Mouse (Mus musculus) midbrain, embryonic 10.5 days (tissue): ENCODE results near the gene Gm48551. TPM values are rescaled to one million over a fixed set of nuclear protein-coding genes. Genes with fewer than 3 reads are reported as not detected.

Experiments
- DNase-seq: peaks from one replicate; pipeline ENCODE4 v3.0.0-alpha.2; 2017; ENCODE audit warnings: low spot score
- H3K27ac ChIP-seq: fragments of 300-500 bp; sonication (generic); replicated peaks from 2 replicates; pipeline ENCODE4 v1.5.1; 2016; ENCODE audit warnings: mild to moderate bottlenecking
- H3K27me3 ChIP-seq: fragments of 300-500 bp; sonication (generic); 2 replicates; pipeline ENCODE4 v1.6.1; 2016; ENCODE audit warnings: low read depth, mild to moderate bottlenecking; ENCODE audit not compliant: poor library complexity, severe bottlenecking
- H3K36me3 ChIP-seq: fragments of 300-500 bp; sonication (generic); 2 replicates; pipeline ENCODE4 v1.6.1; 2016; ENCODE audit warnings: mild to moderate bottlenecking, moderate library complexity
- H3K4me1 ChIP-seq: fragments of 300-500 bp; sonication (generic); 2 replicates; pipeline ENCODE4 v1.6.1; 2016
- H3K4me3 ChIP-seq: fragments of 300-500 bp; sonication (generic); 2 replicates; pipeline ENCODE4 v1.5.1; 2016; ENCODE audit warnings: mild to moderate bottlenecking, moderate library complexity
- H3K9me3 ChIP-seq: fragments of 300-500 bp; sonication (generic); replicated peaks from 2 replicates; pipeline ENCODE4 v1.6.1; 2016; ENCODE audit warnings: mild to moderate bottlenecking
- WGBS: fragments of 180-500 bp; shearing (Covaris S2); methylation state at CpG from one replicate; pipeline ENCODE4 v1.1.7; 2016; 5-methylcytosine and 5-hydroxymethylcytosine counted together
- polyA plus RNA-seq: library from polyadenylated mRNA; unstranded; fragments of >200 nt; fragmentation: Nextera tagmentation; extraction: Ambion mirVana; gene quantifications from 2 replicates; pipeline ENCODE4 v1.2.1, GENCODE M21; 2016

Gene Gm48551
- polyA plus RNA-seq, 1 experiment from 2014 or later = 2.9 TPM

DNA sequence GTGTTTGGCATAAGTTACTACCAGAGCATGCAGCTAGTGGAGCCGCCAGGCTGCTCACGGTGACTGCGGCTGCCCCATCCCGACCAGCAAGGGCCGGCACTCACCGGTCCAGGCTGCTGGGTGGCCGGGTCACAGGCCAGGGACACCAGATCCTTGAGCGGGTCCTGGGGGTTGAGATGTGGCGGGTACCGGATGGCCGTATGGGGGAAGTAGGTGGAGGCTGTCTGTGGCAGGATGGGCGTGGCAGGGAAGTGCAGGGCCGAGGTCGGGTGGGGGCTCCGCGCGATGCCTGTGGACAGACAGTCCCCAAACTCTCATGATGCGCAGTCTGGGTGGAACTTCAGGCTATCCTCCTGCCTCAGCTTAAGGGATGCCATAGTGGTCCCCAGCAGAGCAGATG is 20.5 kb downstream of the Gm48551 start:
- Histone ChIP-seq H3K27me3 (peaks cover 98% of the 10 kb centered on the region), H3K36me3 (peaks cover 13% of the 10 kb centered on the region; the same call in 1 of the 2 replicates), H3K4me3 (no peak overlapping the region), H3K27ac (peak overlapping the region; percentile 42; the same call in 1 of the 2 replicates), H3K4me1 (peaks cover 86% of the 10 kb centered on the region), H3K9me3 (no peaks in the 10 kb centered on the region)
- DNase-seq = no peak
- 56% methylated on average over 18 of the region's 18 CpGs for WGBS

- H3K4me1 ChIP-seq = peaks cover 86% of the 10 kb centered on the region
- no peak overlapping the region for H3K27ac ChIP-seq
- H3K9me3 ChIP-seq = no peaks in the 10 kb centered on the region
- H3K4me3 ChIP-seq = no peak overlapping the region
- H3K36me3 ChIP-seq = peaks cover 5% of the 10 kb centered on the region; the same call in 1 of the 2 replicates
- 40% methylated on average over 13 of the region's 13 CpGs for WGBS
- no peak for DNase-seq
- peaks cover 88% of the 10 kb centered on the region for H3K27me3 ChIP-seq
Observed at GRCm38 (mm10) chr10:81405588-81406201, 21.4 kb downstream of the Gm48551 start.

- 23% methylated on average over 24 of the region's 24 CpGs for WGBS
- Histone ChIP-seq H3K27me3 (peaks cover 77% of the 10 kb centered on the region), H3K4me3 (peak overlapping the region; percentile 16), H3K9me3 (no peaks in the 10 kb centered on the region), H3K4me1 (peaks cover 86% of the 10 kb centered on the region), H3K27ac (0 out of 2 replicates have a peak overlapping the region, but pooled peaks have one; percentile 2), H3K36me3 (peaks cover 5% of the 10 kb centered on the region; the same call in 1 of the 2 replicates)
- DNase-seq = no peak
Observed at GRCm38 (mm10) chr10:81406504-81407440, 22.5 kb downstream of the Gm48551 start.

- Histone ChIP-seq H3K27me3 (peaks cover 67% of the 10 kb centered on the region), H3K9me3 (no peaks in the 10 kb centered on the region), H3K27ac (no peak overlapping the region), H3K36me3 (peaks cover 5% of the 10 kb centered on the region; the same call in 1 of the 2 replicates), H3K4me3 (peak overlapping the region; percentile 16), H3K4me1 (peaks cover 86% of the 10 kb centered on the region)
- no peak for DNase-seq
- WGBS = 24% methylated on average over 31 of the region's 31 CpGs
Observed at GRCm38 (mm10) chr10:81407539-81408423, 23.5 kb downstream of the Gm48551 start.

DNA sequence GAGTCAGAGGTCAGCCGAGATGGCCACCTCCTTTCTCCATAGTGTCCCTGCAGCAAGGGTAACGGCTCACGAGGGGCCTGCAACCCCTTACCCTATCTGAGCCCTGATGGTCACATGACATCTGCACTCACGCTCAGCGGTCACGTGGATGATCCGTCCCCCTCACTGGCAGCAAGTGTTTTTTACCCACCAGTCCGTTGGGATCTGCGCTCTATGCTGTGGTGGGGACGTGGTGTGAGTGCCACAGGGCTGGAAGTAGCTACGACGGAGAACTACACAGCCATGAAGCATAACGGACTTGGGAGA is 24.1 kb downstream of the Gm48551 start:
- Histone ChIP-seq H3K4me3 (no peak overlapping the region), H3K27me3 (peaks cover 61% of the 10 kb centered on the region), H3K4me1 (peaks cover 86% of the 10 kb centered on the region), H3K27ac (no peak overlapping the region), H3K9me3 (no peaks in the 10 kb centered on the region), H3K36me3 (peaks cover 5% of the 10 kb centered on the region; the same call in 1 of the 2 replicates)
- 42% methylated on average over 13 of the region's 13 CpGs for WGBS
- no peak for DNase-seq

GRCm38 (mm10) chr10:81408871-81409291 is 24.6 kb downstream of the Gm48551 start:
- DNase-seq = peak; percentile 77
- Histone ChIP-seq H3K4me1 (peaks cover 86% of the 10 kb centered on the region), H3K4me3 (0 out of 2 replicates have a peak overlapping the region, but pooled peaks have one; percentile 2), H3K36me3 (peaks cover 5% of the 10 kb centered on the region; the same call in 1 of the 2 replicates), H3K27me3 (peaks cover 56% of the 10 kb centered on the region), H3K9me3 (no peaks in the 10 kb centered on the region), H3K27ac (peak overlapping the region; percentile 74)
- WGBS = 12% methylated on average over 9 of the region's 9 CpGs

- Histone ChIP-seq H3K27ac (peak overlapping the region; percentile 74), H3K36me3 (peaks cover 5% of the 10 kb centered on the region; the same call in 1 of the 2 replicates), H3K4me3 (no peak overlapping the region), H3K27me3 (peaks cover 52% of the 10 kb centered on the region), H3K9me3 (no peaks in the 10 kb centered on the region), H3K4me1 (peaks cover 90% of the 10 kb centered on the region)
- WGBS = 13% methylated on average over 8 of the region's 8 CpGs
- no peak for DNase-seq
Observed at GRCm38 (mm10) chr10:81409330-81409729, 25.1 kb downstream of the Gm48551 start.

DNA sequence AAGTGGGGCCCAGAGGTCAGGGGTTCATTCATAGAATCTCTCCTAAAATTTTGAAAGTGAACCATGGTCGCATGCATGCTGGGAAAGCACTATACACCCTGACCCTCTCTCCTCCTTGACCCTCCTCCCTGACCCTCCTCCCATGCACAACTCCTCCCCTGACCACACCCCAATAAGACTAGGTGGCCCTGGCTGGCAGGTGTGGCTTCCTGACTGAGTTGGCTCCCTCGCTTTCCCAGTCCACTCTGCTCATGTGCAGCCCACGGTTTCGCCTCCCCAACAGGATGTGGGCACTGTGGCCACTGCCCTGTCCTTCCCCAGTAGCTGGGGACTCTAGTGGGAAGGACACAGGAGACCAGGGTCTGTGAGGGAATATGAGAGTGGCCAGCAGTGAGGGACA is 26.1 kb downstream of the Gm48551 start:
- peak overlapping the region; percentile 33; the same call in 1 of the 2 replicates for H3K27ac ChIP-seq
- 65% methylated on average over 4 of the region's 4 CpGs for WGBS
- no peak overlapping the region for H3K4me3 ChIP-seq
- peaks cover 96% of the 10 kb centered on the region for H3K4me1 ChIP-seq
- no peaks in the 10 kb centered on the region for H3K9me3 ChIP-seq
- H3K27me3 ChIP-seq = peaks cover 42% of the 10 kb centered on the region
- DNase-seq = no peak
- no peaks in the 10 kb centered on the region; the same call in 1 of the 2 replicates for H3K36me3 ChIP-seq

- H3K27ac ChIP-seq = peak overlapping the region; percentile 47; the same call in 1 of the 2 replicates
- H3K27me3 ChIP-seq = peaks cover 35% of the 10 kb centered on the region
- WGBS = 85% methylated on average over 9 of the region's 9 CpGs
Observed at GRCm38 (mm10) chr10:81410981-81411380, 26.7 kb downstream of the Gm48551 start.

DNA sequence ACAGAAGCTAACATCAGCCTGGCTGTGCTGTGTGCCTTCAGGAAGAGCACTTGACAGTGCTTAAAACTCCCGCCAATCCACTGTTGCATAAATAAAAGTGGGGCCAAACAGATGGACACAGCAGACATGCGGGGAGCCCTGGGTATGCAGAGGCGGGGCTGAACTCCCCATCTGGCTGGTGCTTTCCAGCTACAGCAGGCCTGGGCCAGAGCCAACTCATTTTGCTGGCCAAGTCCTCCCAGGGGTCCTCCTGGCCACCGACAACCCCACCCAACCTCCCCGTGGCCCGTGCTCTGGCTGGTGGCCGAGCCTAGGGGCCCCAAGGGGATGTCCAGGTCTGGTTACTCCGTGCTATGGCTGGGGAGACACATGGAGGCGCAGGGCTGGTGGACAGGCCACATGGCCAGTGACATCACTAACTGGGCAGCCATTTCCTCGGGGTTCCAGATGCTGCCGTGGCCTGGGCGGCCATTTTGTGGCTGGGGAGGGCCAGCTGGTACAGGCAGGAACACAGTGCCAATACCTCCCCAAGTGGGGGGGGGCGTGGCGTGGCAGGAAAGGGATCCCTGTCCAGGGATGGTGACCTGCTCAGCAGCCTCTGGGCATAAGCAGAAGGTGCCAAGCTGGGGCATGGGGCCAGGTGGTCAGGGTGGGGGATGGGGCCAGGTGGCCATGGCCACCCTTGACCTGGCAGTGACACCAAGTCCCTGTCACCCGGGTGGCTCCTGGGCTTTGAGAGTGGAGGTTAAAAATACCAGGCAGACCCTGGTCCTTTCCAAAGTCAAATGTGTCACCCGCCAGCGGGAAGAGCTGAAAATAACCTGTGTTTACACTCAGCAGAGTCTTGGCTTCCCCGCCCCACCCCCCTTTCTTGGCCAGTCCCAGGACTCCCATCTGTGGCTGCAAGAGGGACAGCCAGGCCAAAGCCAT is 27.5 kb downstream of the Gm48551 start:
- Histone ChIP-seq H3K4me1 (peaks cover 100% of the 10 kb centered on the region), H3K4me3 (no peak overlapping the region), H3K36me3 (no peaks in the 10 kb centered on the region), H3K27ac (peak overlapping the region; percentile 47), H3K9me3 (no peaks in the 10 kb centered on the region), H3K27me3 (peaks cover 28% of the 10 kb centered on the region)
- 84% methylated on average over 18 of the region's 18 CpGs for WGBS
- DNase-seq = no peak

More at GRCm38 (mm10) chr10:81410981-81411380, 26.7 kb downstream of the Gm48551 start:
- Histone ChIP-seq H3K9me3 (no peaks in the 10 kb centered on the region), H3K36me3 (no peaks in the 10 kb centered on the region), H3K4me1 (peaks cover 100% of the 10 kb centered on the region), H3K4me3 (no peak overlapping the region)
- DNase-seq = no peak

- peaks cover 28% of the 10 kb centered on the region for H3K27me3 ChIP-seq
- no peak for DNase-seq
- WGBS = 81% methylated on average over 16 of the region's 16 CpGs
- peaks cover 100% of the 10 kb centered on the region for H3K4me1 ChIP-seq
- peak overlapping the region; percentile 86 for H3K27ac ChIP-seq
- H3K4me3 ChIP-seq = no peak overlapping the region
- no peaks in the 10 kb centered on the region for H3K36me3 ChIP-seq
- H3K9me3 ChIP-seq = no peaks in the 10 kb centered on the region
Observed at GRCm38 (mm10) chr10:81412586-81413309, 28.5 kb downstream of the Gm48551 start.
